Mouse (Mus musculus) midbrain, embryonic 11.5 days (tissue): ENCODE results near the gene Zfyve26. TPM values are rescaled to one million over a fixed set of nuclear protein-coding genes. Genes with fewer than 3 reads are reported as not detected.

Source experiments
- ATAC-seq: fragments of 200-750 bp; cut with Nextera tagmentation; 2 replicates; pipeline ENCODE4 v1.8.0; 2017; ENCODE audit warnings: moderate TSS enrichment, moderate library complexity; ENCODE audit not compliant: low FRiP score
- DNase-seq: peaks from one replicate; pipeline ENCODE4 v3.0.0; 2015; ENCODE audit warnings: low spot score; ENCODE audit errors: missing footprints
- H3K27ac ChIP-seq: fragments of 300-500 bp; sonication (generic); 2 replicates; pipeline ENCODE4 v1.5.1; 2014; ENCODE audit warnings: low read depth, low read length
- H3K27me3 ChIP-seq: fragments of 300-500 bp; sonication (generic); 2 replicates; pipeline ENCODE4 v1.6.1; 2014; ENCODE audit warnings: mild to moderate bottlenecking, low read length, moderate library complexity, mixed read lengths; ENCODE audit not compliant: control insufficient read depth, insufficient read depth
- H3K36me3 ChIP-seq: fragments of 300-500 bp; sonication (generic); 2 replicates; pipeline ENCODE4 v1.6.1; 2014; ENCODE audit warnings: mild to moderate bottlenecking, low read length, moderate library complexity, mixed read lengths; ENCODE audit not compliant: control insufficient read depth, insufficient read depth
- H3K4me1 ChIP-seq: fragments of 300-500 bp; sonication (generic); 2 replicates; pipeline ENCODE4 v1.6.1; 2014; ENCODE audit warnings: low read length; ENCODE audit not compliant: control insufficient read depth, insufficient read depth
- H3K4me2 ChIP-seq: fragments of 300-500 bp; sonication (generic); 2 replicates; pipeline ENCODE4 v1.6.1; 2014; ENCODE audit warnings: mild to moderate bottlenecking, moderate library complexity
- H3K4me3 ChIP-seq: fragments of 300-500 bp; sonication (generic); 2 replicates; pipeline ENCODE4 v1.5.1; 2014; ENCODE audit warnings: low read depth, low read length
- H3K9ac ChIP-seq: fragments of 300-500 bp; sonication (generic); 2 replicates; pipeline ENCODE4 v1.6.1; 2014; ENCODE audit warnings: low read length
- H3K9me3 ChIP-seq: fragments of 300-500 bp; sonication (generic); 2 replicates; pipeline ENCODE4 v1.6.1; 2016; ENCODE audit warnings: low read length; ENCODE audit not compliant: control insufficient read depth
- WGBS: fragments of 180-500 bp; shearing (Covaris S2); extraction: QIAGEN DNeasy Blood & Tissue Kit; methylation state at CpG from one replicate; pipeline ENCODE4 v1.1.7; 2014; 5-methylcytosine and 5-hydroxymethylcytosine counted together
- polyA plus RNA-seq: library from polyadenylated mRNA; unstranded; fragments of >200 nt; fragmentation: Nextera tagmentation; extraction: Ambion mirVana; gene quantifications from 2 replicates; pipeline ENCODE4 v1.2.1, GENCODE M21; 2014

Gene Zfyve26
- polyA plus RNA-seq, 1 experiment from 2014 or later: 11.5 TPM

DNA sequence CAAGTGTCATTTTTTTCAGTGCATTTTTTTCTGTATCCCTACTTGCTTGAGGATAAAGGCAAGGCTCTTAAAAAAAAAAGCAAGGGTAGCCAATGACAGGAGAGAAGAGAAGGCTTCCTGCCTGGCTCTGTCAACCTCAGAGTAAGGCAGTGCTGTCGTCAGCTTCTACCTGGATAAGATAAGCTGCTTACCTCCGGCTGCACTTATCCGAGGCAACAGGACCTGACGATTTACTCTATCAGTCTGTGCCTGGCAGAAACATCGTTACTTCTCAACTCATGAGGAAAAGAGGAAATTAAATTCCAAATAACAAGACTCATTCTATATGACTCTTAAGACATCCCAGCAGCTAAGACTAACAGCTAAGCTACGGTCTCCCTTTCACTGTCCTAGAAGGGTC, 53.2 kb downstream of the Zfyve26 start:
- no peaks in the 10 kb centered on the region for H3K27me3 ChIP-seq
- ATAC-seq (no peak), DNase-seq (no peak)
- H3K4me2 ChIP-seq: no peak overlapping the region
- H3K9me3 ChIP-seq: no peaks in the 10 kb centered on the region
- H3K4me1 ChIP-seq: no peaks in the 10 kb centered on the region
- H3K9ac ChIP-seq: no peak overlapping the region
- WGBS: 89% methylated on average over 6 of the region's 6 CpGs
- no peak overlapping the region for H3K27ac ChIP-seq
- H3K4me3 ChIP-seq: no peak overlapping the region
- H3K36me3 ChIP-seq: peaks cover 20% of the 10 kb centered on the region; the same call in 1 of the 2 replicates

DNA sequence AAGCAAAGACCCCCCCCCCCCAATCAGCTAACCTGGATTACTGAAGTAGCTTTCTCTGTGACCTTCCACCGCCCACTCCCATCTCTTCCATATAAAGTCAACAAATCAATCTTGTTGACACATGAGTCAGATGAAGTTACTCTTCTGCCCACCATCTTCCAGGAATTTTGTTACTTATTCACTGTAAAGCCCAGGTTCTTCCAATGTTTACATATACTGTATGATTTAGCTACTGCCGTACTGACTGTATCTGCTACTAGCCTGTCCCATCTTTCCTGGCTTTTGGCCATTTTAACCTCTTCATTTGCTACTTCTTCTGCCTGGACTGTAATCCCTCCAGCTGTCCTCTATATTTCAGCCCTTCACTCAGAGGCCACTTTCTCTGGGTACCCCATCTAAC, 54.1 kb downstream of the Zfyve26 start:
- Histone ChIP-seq H3K27ac (no peak overlapping the region), H3K36me3 (peaks cover 20% of the 10 kb centered on the region; the same call in 1 of the 2 replicates), H3K4me2 (no peak overlapping the region), H3K4me1 (no peaks in the 10 kb centered on the region), H3K27me3 (no peaks in the 10 kb centered on the region), H3K9ac (no peak overlapping the region), H3K9me3 (no peaks in the 10 kb centered on the region), H3K4me3 (no peak overlapping the region)
- 96% methylated on average over 2 of the region's 2 CpGs for WGBS
- ATAC-seq: no peak
- DNase-seq: no peak

DNA sequence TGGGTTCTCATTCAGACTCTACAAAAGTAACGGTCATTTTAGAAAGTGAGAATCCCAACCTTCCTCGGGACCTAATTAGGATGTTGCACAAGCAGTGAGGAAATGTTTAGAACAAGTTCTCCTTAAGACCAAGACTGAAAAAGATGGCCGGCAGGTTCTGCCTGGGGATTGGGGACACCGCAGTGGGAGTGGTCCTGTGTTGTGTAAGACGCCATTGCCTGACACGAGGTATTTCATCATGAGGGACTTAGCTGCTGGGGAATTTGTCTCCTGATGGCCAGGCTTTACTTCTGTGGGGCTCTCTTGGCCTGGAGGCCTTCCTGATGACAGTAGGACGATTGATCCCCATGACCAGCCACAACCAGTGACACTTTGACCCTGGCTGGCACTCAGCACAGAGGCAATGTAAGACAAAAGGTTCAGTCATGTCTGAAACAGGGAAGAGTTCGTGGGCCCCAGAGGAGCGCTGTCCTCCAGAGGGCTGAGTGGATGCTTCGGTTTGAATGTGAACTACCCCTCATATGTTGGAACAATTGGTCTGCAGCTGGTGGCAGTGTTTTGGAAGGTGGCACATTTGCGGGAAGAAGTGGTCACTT, 60.5 kb downstream of the Zfyve26 start:
- Histone ChIP-seq H3K27ac (no peak overlapping the region), H3K9me3 (no peaks in the 10 kb centered on the region), H3K36me3 (peaks cover 9% of the 10 kb centered on the region; the same call in 1 of the 2 replicates), H3K4me3 (no peak overlapping the region), H3K4me1 (peaks cover 3% of the 10 kb centered on the region; the same call in 1 of the 2 replicates), H3K4me2 (no peak overlapping the region), H3K27me3 (no peaks in the 10 kb centered on the region), H3K9ac (no peak overlapping the region)
- DNase-seq (no peak), ATAC-seq (no peak)
- 78% methylated on average over 11 of the region's 11 CpGs for WGBS

DNA sequence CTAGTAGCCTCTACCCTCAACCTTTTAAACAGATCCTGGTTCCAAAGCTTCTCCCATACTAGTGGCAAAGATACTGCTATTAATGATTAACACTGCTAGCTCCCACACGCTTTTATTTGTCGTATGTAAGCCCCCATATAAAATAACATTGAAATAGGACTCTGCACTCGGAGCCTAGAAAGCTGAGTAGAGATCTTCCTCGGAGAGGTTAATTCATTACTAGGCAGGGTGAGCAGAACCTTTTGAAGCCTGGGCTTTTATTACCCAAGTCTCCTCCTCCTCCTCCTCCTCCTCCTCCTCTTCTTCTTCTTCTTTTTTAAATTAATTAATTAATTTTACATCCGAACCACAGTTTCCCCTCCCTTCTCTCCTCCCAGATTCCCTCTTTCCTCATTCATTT, 78.6 kb downstream of the Zfyve26 start:
- WGBS: 77% methylated on average over 5 of the region's 5 CpGs
- Histone ChIP-seq H3K4me1 (no peaks in the 10 kb centered on the region), H3K4me3 (no peak overlapping the region), H3K27ac (no peak overlapping the region), H3K9me3 (no peaks in the 10 kb centered on the region), H3K27me3 (no peaks in the 10 kb centered on the region), H3K4me2 (no peak overlapping the region), H3K9ac (no peak overlapping the region), H3K36me3 (no peaks in the 10 kb centered on the region)
- ATAC-seq (no peak), DNase-seq (no peak)

DNA sequence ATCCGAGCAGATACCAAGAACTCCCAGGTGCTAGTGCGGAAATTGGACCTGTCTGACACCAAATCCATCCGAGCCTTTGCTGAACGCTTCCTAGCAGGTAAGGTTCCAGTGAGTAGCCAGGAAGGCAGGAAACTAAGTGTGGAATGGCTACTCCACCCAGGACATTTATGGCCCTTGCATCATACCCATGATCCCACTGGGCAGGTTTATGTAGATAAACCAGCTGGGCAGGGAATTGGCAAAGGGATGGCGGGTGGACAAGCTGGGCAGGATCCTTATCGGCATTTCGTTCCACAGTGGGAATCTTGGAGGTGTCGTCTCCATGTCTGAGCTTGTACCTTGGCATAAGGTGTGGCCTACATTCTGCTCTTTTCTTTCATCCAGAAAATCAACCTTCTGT, 84.7 kb downstream of the Zfyve26 start:
- Histone ChIP-seq H3K4me3 (no peak overlapping the region), H3K4me1 (no peaks in the 10 kb centered on the region), H3K9ac (no peak overlapping the region), H3K27ac (no peak overlapping the region), H3K27me3 (no peaks in the 10 kb centered on the region), H3K4me2 (no peak overlapping the region), H3K9me3 (no peaks in the 10 kb centered on the region), H3K36me3 (no peaks in the 10 kb centered on the region)
- 96% methylated on average over 8 of the region's 8 CpGs for WGBS
- no peak for DNase-seq
- ATAC-seq: no peak

DNA sequence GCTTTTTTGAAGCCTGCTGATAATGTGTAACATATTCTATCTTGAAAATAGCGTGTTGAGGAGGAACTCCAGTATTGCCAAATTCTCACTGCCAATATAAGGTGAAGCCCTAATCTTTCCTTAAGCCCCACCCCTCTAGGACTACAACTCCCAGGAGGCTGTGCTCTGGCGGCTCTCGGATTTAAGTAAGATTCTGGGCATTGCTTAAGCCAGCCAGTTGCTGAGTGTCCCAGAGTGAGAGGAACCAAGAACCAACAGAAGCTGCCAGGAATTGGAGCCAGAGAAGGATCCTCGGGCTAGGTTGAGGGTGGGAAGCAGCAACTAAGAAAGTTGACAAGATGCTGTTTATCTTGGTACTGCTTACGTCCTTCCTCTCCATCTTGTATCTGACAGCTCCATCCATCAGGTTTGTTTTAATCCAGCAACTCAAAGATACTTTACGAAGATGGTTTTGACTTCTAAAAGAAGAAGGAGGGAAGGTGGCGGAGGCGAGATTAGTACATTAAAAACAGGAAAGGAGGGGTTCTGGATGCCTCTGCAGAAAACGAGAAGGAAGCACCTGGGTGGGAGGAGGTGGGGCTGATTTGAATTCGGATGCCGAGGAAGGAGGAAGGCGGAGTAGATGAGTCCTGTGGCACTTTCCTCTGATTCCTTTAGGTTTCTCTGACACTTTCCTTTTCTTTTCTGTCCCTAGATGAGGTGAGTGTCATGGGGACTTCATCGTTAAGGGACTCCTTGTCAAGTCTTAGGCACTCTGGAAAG, 87.2 kb downstream of the Zfyve26 start, which contains the start of gene Rdh12:
TSS of gene Rdh12 (plus strand) at position 212 of the 762 bp plus-strand sequence.
- H3K9ac ChIP-seq: peak within 1 kb of the TSS; percentile 54
- ATAC-seq (peak; percentile 64; the same call in 1 of the 2 replicates), DNase-seq (peak; percentile 95)
- no peaks in the 10 kb centered on the region for H3K27me3 ChIP-seq
- 5% methylated on average over 13 of the region's 13 CpGs for WGBS
- no peaks in the 10 kb centered on the region for H3K36me3 ChIP-seq
- H3K4me2 ChIP-seq: peak within 1 kb of the TSS; percentile 65
- H3K4me1 ChIP-seq: no peaks in the 10 kb centered on the region
- H3K9me3 ChIP-seq: no peaks in the 10 kb centered on the region
- no peak within 1 kb of the TSS for H3K27ac ChIP-seq
- H3K4me3 ChIP-seq: peak within 1 kb of the TSS; percentile 37

DNA sequence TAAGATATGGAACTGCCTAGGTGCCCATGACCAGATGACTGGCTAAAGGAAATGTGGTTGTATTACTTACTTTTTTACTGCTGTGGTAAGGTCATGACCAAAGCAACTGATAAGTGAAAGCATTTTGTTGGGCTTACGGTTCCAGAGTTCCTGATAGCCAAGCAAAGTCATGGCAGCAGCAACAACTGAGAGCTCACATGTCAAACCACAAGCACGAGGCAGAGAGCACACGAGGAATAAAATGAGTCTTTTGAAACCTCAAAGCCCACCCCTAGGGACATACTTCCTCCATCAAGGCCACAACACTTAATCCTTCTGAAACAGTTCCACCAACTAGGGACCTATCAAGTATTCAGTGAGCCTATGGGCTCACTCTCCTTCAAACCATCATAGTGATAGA, 94.2 kb downstream of the Zfyve26 start:
- Histone ChIP-seq H3K4me1 (no peaks in the 10 kb centered on the region), H3K9me3 (no peaks in the 10 kb centered on the region), H3K27me3 (no peaks in the 10 kb centered on the region), H3K27ac (no peak overlapping the region), H3K9ac (no peak overlapping the region), H3K36me3 (no peaks in the 10 kb centered on the region), H3K4me2 (no peak overlapping the region), H3K4me3 (no peak overlapping the region)
- 80% methylated on average over 3 of the region's 3 CpGs for whole genome bisulfite sequencing
- DNase-seq (no peak), ATAC-seq (no peak)

DNA sequence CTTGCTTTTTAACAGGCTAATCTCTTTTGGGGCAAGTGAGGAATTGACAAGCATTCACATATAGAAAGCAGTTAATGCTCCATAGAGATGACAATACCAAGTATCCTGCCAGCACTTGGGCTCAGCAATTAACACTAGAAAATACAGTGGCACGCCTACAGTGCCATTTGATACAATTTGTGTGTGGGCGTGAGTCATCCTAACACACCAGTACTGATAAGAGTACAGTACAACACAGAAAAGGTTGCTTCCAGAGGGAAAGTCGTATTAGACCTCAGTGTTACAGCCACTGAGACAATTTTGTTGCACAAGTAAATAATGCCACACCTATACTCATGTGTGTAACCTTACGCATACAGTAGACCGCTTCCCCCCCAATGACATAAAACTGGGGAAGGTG, 99.0 kb downstream of the Zfyve26 start:
- no peaks in the 10 kb centered on the region for H3K36me3 ChIP-seq
- H3K27ac ChIP-seq: no peak overlapping the region
- no peak overlapping the region for H3K9ac ChIP-seq
- no peak for ATAC-seq
- no peak for DNase-seq
- no peaks in the 10 kb centered on the region for H3K4me1 ChIP-seq
- no peak overlapping the region for H3K4me2 ChIP-seq
- H3K4me3 ChIP-seq: no peak overlapping the region
- H3K27me3 ChIP-seq: no peaks in the 10 kb centered on the region
- H3K9me3 ChIP-seq: no peaks in the 10 kb centered on the region
- WGBS: 88% methylated on average over 5 of the region's 5 CpGs

DNA sequence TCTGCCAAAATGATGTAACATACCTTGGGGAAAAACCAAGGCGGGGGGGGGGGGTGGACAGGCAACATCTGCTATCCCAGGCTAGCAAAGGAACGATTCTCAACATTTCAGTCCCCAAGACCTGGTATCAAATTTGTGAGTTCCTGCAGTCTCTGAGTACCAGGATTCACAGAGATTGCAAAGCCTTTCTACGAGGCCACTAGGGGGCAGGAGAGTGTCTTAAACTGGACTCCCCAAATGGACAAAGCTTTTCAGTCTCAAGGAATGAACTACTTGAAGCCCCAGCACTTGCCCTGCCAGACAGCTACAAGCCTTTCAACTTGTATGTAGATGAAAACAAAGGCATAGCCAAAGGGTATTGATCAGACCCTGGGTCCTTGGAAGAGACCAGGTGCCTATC, 102.7 kb downstream of the Zfyve26 start:
- no peaks in the 10 kb centered on the region for H3K36me3 ChIP-seq
- H3K4me3 ChIP-seq: no peak overlapping the region
- H3K9ac ChIP-seq: no peak overlapping the region
- 6% methylated on average over 3 of the region's 3 CpGs for WGBS
- no peaks in the 10 kb centered on the region for H3K27me3 ChIP-seq
- H3K27ac ChIP-seq: no peak overlapping the region
- ATAC-seq (no peak), DNase-seq (peak; percentile 89)
- H3K9me3 ChIP-seq: no peaks in the 10 kb centered on the region
- no peak overlapping the region for H3K4me2 ChIP-seq
- H3K4me1 ChIP-seq: peaks cover 8% of the 10 kb centered on the region
